Mouse (Mus musculus) CH12.LX (cell line): ENCODE results near the gene Nupr1. TPM values are rescaled to one million over a fixed set of nuclear protein-coding genes. Genes with fewer than 3 reads are reported as not detected.

Experiments
- DNase-seq: peaks from one replicate; pipeline ENCODE4 v3.0.0-alpha.2; 2013; ENCODE audit errors: extremely low read depth
- H3K27ac ChIP-seq: 2 replicates; pipeline ENCODE4 v1.5.1; 2012; ENCODE audit warnings: low read depth, mild to moderate bottlenecking, control low read depth, moderate library complexity; ENCODE audit not compliant: insufficient read depth
- H3K27me3 ChIP-seq: replicated peaks from 2 replicates; pipeline ENCODE3; 2012; ENCODE audit warnings: inconsistent platforms
- H3K36me3 ChIP-seq, 2 experiments: replicated peaks in 1 of 2; 2 replicates each; pipeline versions ENCODE3 to v1.6.1; 2012; ENCODE audit warnings: inconsistent platforms in 1 of 2, low read length in 1 of 2, mild to moderate bottlenecking in 1 of 2, mixed read lengths in 1 of 2, moderate library complexity in 1 of 2; ENCODE audit not compliant: control insufficient read depth in 1 of 2, insufficient read depth in 1 of 2
- H3K4me1 ChIP-seq, 2 experiments: 2 replicates each; pipeline ENCODE4 v1.6.1; 2012; ENCODE audit warnings: inconsistent platforms in 1 of 2, moderate library complexity in 1 of 2; ENCODE audit not compliant: insufficient read depth in 2 of 2, control insufficient read depth in 1 of 2
- H3K4me2 ChIP-seq: 2 replicates; pipeline ENCODE4 v1.6.1; 2012; ENCODE audit warnings: low read depth, mild to moderate bottlenecking, control low read depth; ENCODE audit not compliant: poor library complexity, insufficient read depth, severe bottlenecking
- H3K4me3 ChIP-seq, 3 experiments: fragments of 150-350 bp in 1 of 3; sonication (generic) in 1 of 3; replicated peaks in 1 of 3; 2 replicates each; pipeline versions ENCODE3 to v1.5.1; 2011 to 2012; ENCODE audit warnings: low read depth in 2 of 3, low read length in 2 of 3, mild to moderate bottlenecking in 2 of 3, moderate library complexity in 2 of 3, control low read depth in 1 of 3, improper control_type of control experiment in 1 of 3, inconsistent platforms in 1 of 3, mixed read lengths in 1 of 3; ENCODE audit not compliant: poor library complexity in 1 of 3
- H3K79me2 ChIP-seq: replicated peaks from 2 replicates; pipeline ENCODE4 v1.6.1; 2012; ENCODE audit warnings: mild to moderate bottlenecking, moderate library complexity; ENCODE audit not compliant: control insufficient read depth, poor library complexity, insufficient read depth, severe bottlenecking; ENCODE audit errors: extremely low read depth
- H3K9ac ChIP-seq: 2 replicates; pipeline ENCODE4 v1.6.1; 2012; ENCODE audit warnings: low read depth, mild to moderate bottlenecking, control low read depth, moderate library complexity; ENCODE audit not compliant: insufficient read depth
- H3K9me3 ChIP-seq: replicated peaks from 2 replicates; pipeline ENCODE3; 2012; ENCODE audit warnings: low read length, inconsistent platforms, mixed read lengths
- ELF1 ChIP-seq: IDR thresholded peaks from 2 replicates; pipeline ENCODE4 v1.6.1; 2014; ENCODE audit warnings: low read depth, mild to moderate bottlenecking, inconsistent platforms, low read length, improper control_type of control experiment
- EP300 ChIP-seq: IDR thresholded peaks from 2 replicates; pipeline ENCODE4 v1.6.1; 2011; ENCODE audit warnings: low read length, improper control_type of control experiment
- ETS1 ChIP-seq: conservative IDR thresholded peaks from 2 replicates; pipeline ENCODE4 v1.6.1; 2012; ENCODE audit warnings: low read depth, mild to moderate bottlenecking, inconsistent platforms, low read length, improper control_type of control experiment, moderate library complexity
- JUN ChIP-seq: IDR thresholded peaks from 2 replicates; pipeline ENCODE4 v1.6.1; 2011; ENCODE audit warnings: low read depth, mild to moderate bottlenecking, low read length, improper control_type of control experiment, moderate library complexity; ENCODE audit not compliant: insufficient read depth
- JUND ChIP-seq: conservative IDR thresholded peaks from 2 replicates; pipeline ENCODE4 v1.6.1; 2011; ENCODE audit warnings: low read depth, low read length, improper control_type of control experiment
- MAFK ChIP-seq: IDR thresholded peaks from 2 replicates; pipeline ENCODE4 v1.6.1; 2011; ENCODE audit warnings: low read length, improper control_type of control experiment; ENCODE audit not compliant: insufficient replicate concordance
- MYC ChIP-seq: IDR thresholded peaks from 2 replicates; pipeline ENCODE4 v1.6.1; 2011; ENCODE audit warnings: low read depth, mild to moderate bottlenecking, improper control_type of control experiment, low read length
- NRF1 ChIP-seq: IDR thresholded peaks from 2 replicates; pipeline ENCODE4 v1.6.1; 2014; ENCODE audit warnings: low read depth, mild to moderate bottlenecking, inconsistent platforms, low read length, improper control_type of control experiment, moderate library complexity
- PAX5 ChIP-seq: IDR thresholded peaks from 2 replicates; pipeline ENCODE4 v1.6.1; 2012; ENCODE audit warnings: low read length, inconsistent platforms, mixed read lengths
- POLR2A ChIP-seq: IDR thresholded peaks from 2 replicates; pipeline ENCODE4 v1.6.1; 2011; ENCODE audit warnings: low read depth, mild to moderate bottlenecking, improper control_type of control experiment, low read length
- POLR2AphosphoS2 ChIP-seq: IDR thresholded peaks from 2 replicates; pipeline ENCODE4 v1.6.1; 2011; ENCODE audit warnings: low read depth, low read length, improper control_type of control experiment
- RAD21 ChIP-seq: IDR thresholded peaks from 2 replicates; pipeline ENCODE4 v1.6.1; 2011; ENCODE audit warnings: low read depth, mild to moderate bottlenecking, low read length, improper control_type of control experiment, moderate library complexity
- TBP ChIP-seq: conservative IDR thresholded peaks from 2 replicates; pipeline ENCODE4 v1.6.1; 2011; ENCODE audit warnings: low read depth, low read length, improper control_type of control experiment
- TCF12 ChIP-seq: IDR thresholded peaks from 2 replicates; pipeline ENCODE4 v1.6.1; 2014; ENCODE audit warnings: low read depth, mild to moderate bottlenecking, inconsistent platforms, low read length, improper control_type of control experiment
- UBTF ChIP-seq: IDR thresholded peaks from 2 replicates; pipeline ENCODE4 v1.6.1; 2012; ENCODE audit warnings: low read depth, mild to moderate bottlenecking, inconsistent platforms, low read length, improper control_type of control experiment, moderate library complexity
- USF2 ChIP-seq: conservative IDR thresholded peaks from 2 replicates; pipeline ENCODE4 v1.6.1; 2011; ENCODE audit warnings: low read depth, low read length, improper control_type of control experiment
- ZMIZ1 ChIP-seq: IDR thresholded peaks from 2 replicates; pipeline ENCODE4 v1.6.1; 2012; ENCODE audit warnings: low read depth, mild to moderate bottlenecking, inconsistent platforms, low read length, improper control_type of control experiment
- dilution Hi-C: fragments of 300-500 bp; cut with MboI; formaldehyde crosslinking; loops from 2 replicates; pipeline ENCODE4 v1.14.3; 2020; ENCODE audit warnings: low sequenced_read_pairs; ENCODE audit not compliant: extremely low pct_unique_long_range_greater_than_20kb, extremely low pct_ligation_motif_present
- in situ Hi-C: fragments of 300-500 bp; cut with MboI; formaldehyde crosslinking; loops from 3 replicates; pipeline ENCODE4 v1.14.3; 2019; ENCODE audit warnings: low sequenced_read_pairs, low pct_ligation_motif_present, low pct_unique_long_range_greater_than_20kb, mixed read lengths
- polyA plus RNA-seq: library from polyadenylated mRNA; unstranded; fragments of >175 nt; gene quantifications from 2 replicates; pipeline ENCODE4 v1.2.1, GENCODE M21; 2012; ENCODE audit warnings: low read depth; ENCODE audit not compliant: insufficient read length
- total RNA-seq, 2 experiments: library from RNA; depleted of rRNA; stranded (reverse); fragments of 300-350 nt in 1 of 2; fragments of >200 nt in 1 of 2; gene quantifications; 2 replicates each; pipeline ENCODE4 v1.2.3; 2012 to 2014

Gene Nupr1
- total and polyA plus RNA-seq, 3 experiments = 6.4 to 13.9 (median 13.5) TPM

- Histone ChIP-seq H3K9ac (no peak overlapping the region), H3K4me1 (no peaks in the 10 kb centered on the region)
- TF ChIP-seq MYC (no peak), TBP (no peak), RAD21 (no peak), MAFK (0 out of 2 replicates have a peak, but pooled peaks have one; percentile 65)
- TF ChIP-seq, all 38 proteins: peak for 1
- H3K9me3 ChIP-seq = no peaks in the 10 kb centered on the region
- H3K27me3 ChIP-seq = no peaks in the 10 kb centered on the region
- dilution Hi-C loops (no loop called here), in situ Hi-C loops (no loop called here)
- no peak overlapping the region for H3K27ac ChIP-seq
- H3K36me3 ChIP-seq = no peaks in the 10 kb centered on the region
- H3K4me2 ChIP-seq = no peak overlapping the region
- H3K4me3 ChIP-seq = no peak overlapping the region
- no peak for DNase-seq
- H3K79me2 ChIP-seq = no peaks in the 10 kb centered on the region; the same call in 1 of the 2 replicates
Measured at GRCm38 (mm10) chr7:126635375-126635774, 4.7 kb upstream of the Nupr1 start.

GRCm38 (mm10) chr7:126632478-126632877 lies 1.8 kb upstream of the Nupr1 start:
- Histone ChIP-seq H3K27me3 (no peaks in the 10 kb centered on the region), H3K79me2 (no peaks in the 10 kb centered on the region; the same call in 1 of the 2 replicates), H3K4me2 (no peak overlapping the region), H3K36me3 (no peaks in the 10 kb centered on the region), H3K9ac (no peak overlapping the region)
- in situ Hi-C loops (no loop called here), dilution Hi-C loops (no loop called here)
- DNase-seq = no peak
- no peak for TF ChIP-seq ZMIZ1
- no peak for TF ChIP-seq POLR2A
- TF ChIP-seq, all 38 proteins: peak for 0
- Histone ChIP-seq H3K9me3 (no peaks in the 10 kb centered on the region), H3K4me3 (no peak overlapping the region), H3K4me1 (peaks cover 3 to 5% of the 10 kb centered on the region in 2 experiments; a peak in 1 of 4 replicates), H3K27ac (no peak overlapping the region)

GRCm38 (mm10) chr7:126629915-126630314 lies 746 bp downstream of the Nupr1 start:
- no peak overlapping the region for H3K4me3 ChIP-seq
- in situ Hi-C loops = no loop called here
- DNase-seq = no peak
- no peaks in the 10 kb centered on the region for H3K36me3 ChIP-seq
- peaks cover 13 to 20% of the 10 kb centered on the region in 2 experiments for H3K4me1 ChIP-seq
- H3K4me2 ChIP-seq = no peak overlapping the region
- TF ChIP-seq NRF1 (no peak), JUN (no peak), MAFK (no peak), UBTF (no peak), JUND (no peak), USF2 (no peak), POLR2A (no peak), POLR2AphosphoS2 (no peak), TCF12 (no peak), ETS1 (no peak), PAX5 (no peak), ELF1 (no peak), EP300 (no peak)
- dilution Hi-C loops = no loop called here
- H3K79me2 ChIP-seq = no peaks in the 10 kb centered on the region; the same call in 1 of the 2 replicates
- no peaks in the 10 kb centered on the region for H3K27me3 ChIP-seq
- no peak overlapping the region for H3K9ac ChIP-seq
- H3K27ac ChIP-seq = no peak overlapping the region
- no peaks in the 10 kb centered on the region for H3K9me3 ChIP-seq
